Mouse (Mus musculus) intestine, embryonic 16.5 days (tissue): ENCODE data around the gene Gjd3. TPM values are rescaled to one million over a fixed set of nuclear protein-coding genes. Genes with fewer than 3 reads are reported as not detected.

Experiments
- ATAC-seq: fragments of 200-750 bp; cut with Nextera tagmentation; 2 replicates; pipeline ENCODE4 v1.8.0; 2017; ENCODE audit warnings: moderate TSS enrichment, moderate library complexity
- H3K27ac ChIP-seq: fragments of 300-500 bp; sonication (generic); 2 replicates; pipeline ENCODE4 v1.5.1; 2014; ENCODE audit warnings: mild to moderate bottlenecking, low read length
- H3K27me3 ChIP-seq: fragments of 300-500 bp; sonication (generic); replicated peaks from 2 replicates; pipeline ENCODE4 v1.6.1; 2014; ENCODE audit warnings: low read length, control low read depth, mixed read lengths; ENCODE audit not compliant: control insufficient read depth, insufficient read depth
- H3K36me3 ChIP-seq: fragments of 300-500 bp; sonication (generic); 2 replicates; pipeline ENCODE4 v1.6.1; 2014; ENCODE audit warnings: low read length, control low read depth; ENCODE audit not compliant: control insufficient read depth, insufficient read depth
- H3K4me1 ChIP-seq: fragments of 300-500 bp; sonication (generic); 2 replicates; pipeline ENCODE4 v1.6.1; 2014; ENCODE audit warnings: low read length, control low read depth, mixed read lengths; ENCODE audit not compliant: control insufficient read depth, insufficient read depth
- H3K4me2 ChIP-seq: fragments of 300-500 bp; sonication (generic); 2 replicates; pipeline ENCODE4 v1.6.1; 2014; ENCODE audit warnings: low read depth, low read length, control low read depth
- H3K4me3 ChIP-seq: fragments of 300-500 bp; sonication (generic); 2 replicates; pipeline ENCODE4 v1.5.1; 2014; ENCODE audit warnings: mild to moderate bottlenecking, low read length
- H3K9ac ChIP-seq: fragments of 300-500 bp; sonication (generic); 2 replicates; pipeline ENCODE4 v1.6.1; 2014; ENCODE audit warnings: low read depth, low read length
- H3K9me3 ChIP-seq: fragments of 300-500 bp; sonication (generic); 2 replicates; pipeline ENCODE4 v1.6.1; 2016; ENCODE audit warnings: low read length, control low read depth; ENCODE audit not compliant: control insufficient read depth
- WGBS: fragments of 180-500 bp; shearing (Covaris S2); extraction: QIAGEN DNeasy Blood & Tissue Kit; methylation state at CpG from one replicate; pipeline ENCODE4 v1.1.7; 2014; 5-methylcytosine and 5-hydroxymethylcytosine counted together
- polyA plus RNA-seq: library from polyadenylated mRNA; unstranded; fragments of >200 nt; fragmentation: Nextera tagmentation; extraction: Ambion mirVana; gene quantifications from 2 replicates; pipeline ENCODE4 v1.2.1, GENCODE M21; 2015

Gjd3 gene
- polyA plus RNA-seq, 1 experiment from 2014 or later, result not detected

DNA sequence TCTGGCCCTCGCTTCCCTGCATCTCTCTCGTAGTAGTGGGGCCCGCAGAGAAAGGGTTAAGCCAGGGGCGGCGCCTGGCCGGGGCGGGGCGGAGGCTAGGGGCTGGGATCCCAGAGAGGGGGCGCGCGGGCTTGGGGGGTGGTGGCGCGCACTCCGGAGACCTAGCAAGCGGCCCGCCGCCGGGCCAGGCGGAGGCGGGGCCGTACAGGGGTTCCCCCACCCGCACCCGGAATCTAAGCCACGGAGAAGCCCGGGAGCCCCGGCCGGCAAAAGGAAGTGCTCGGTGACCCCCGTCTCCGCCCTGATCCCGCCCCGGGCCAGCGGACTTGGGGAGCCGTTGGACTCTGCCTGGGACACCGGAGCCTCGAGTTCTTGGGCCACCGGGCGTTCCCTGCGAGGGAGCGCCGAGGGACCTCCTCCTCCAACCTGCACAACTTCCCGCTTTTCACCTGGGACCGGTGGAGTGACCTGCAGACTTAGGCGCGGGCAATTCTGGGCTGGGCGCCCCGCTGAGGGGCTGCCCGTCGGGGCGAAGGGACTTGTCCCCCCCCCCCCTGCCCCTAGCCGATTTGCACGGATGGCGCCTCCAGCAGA is 22.4 kb downstream of the Gjd3 start:
- ATAC-seq, result peak; percentile 41
- under 1% methylated on average over 51 of the region's 53 CpGs for WGBS
- Histone ChIP-seq H3K27me3 (no peaks in the 10 kb centered on the region), H3K4me3 (peak overlapping the region; percentile 63), H3K36me3 (no peaks in the 10 kb centered on the region), H3K4me1 (peaks cover 62% of the 10 kb centered on the region), H3K9ac (peak overlapping the region; percentile 76), H3K9me3 (no peaks in the 10 kb centered on the region), H3K4me2 (peak overlapping the region; percentile 100), H3K27ac (peak overlapping the region; percentile 97)

DNA sequence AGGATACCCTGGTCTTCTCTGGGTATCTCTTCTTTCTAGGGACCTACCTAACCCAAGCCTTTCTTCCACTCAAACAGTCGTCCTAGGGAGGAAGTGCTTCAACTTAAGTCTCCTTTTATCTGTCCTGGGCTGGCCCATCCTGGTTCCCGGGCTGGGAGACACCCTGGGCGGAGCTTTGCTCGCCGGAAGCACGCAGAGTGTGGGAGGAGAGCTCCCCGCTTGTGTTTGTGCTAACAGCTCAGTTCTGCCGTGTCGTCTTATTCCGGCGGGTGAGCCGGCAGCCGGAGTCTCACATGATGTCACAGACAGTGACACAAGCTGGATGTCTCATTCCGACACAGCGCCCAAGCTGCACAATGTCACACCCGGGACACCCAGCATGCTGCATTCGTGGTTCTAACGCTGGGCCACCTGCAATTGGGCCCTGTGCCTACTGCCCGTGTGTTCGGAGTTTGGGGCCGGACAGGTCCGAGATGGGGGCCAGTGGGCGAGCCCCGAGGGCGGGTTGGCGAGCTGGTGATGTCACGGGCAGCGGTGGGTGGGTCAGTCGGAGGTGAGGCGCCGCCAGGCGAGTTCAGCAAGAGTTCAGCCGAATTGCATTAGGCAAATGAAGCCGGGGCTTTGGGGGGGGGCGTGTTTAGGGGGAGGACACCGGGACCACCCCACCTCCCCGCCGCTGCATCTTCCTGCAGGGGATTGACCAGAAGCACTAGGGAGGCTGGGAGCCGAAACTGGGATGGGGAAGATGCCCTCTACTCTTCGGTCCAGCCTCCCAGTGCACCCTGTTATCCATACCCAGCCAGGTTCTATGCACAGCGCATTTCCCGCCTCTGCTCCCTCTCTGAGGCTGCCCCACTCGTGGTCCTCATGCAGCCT is 23.1 kb downstream of the Gjd3 start:
- peaks cover 62% of the 10 kb centered on the region for H3K4me1 ChIP-seq
- peak overlapping the region; percentile 100 for H3K4me2 ChIP-seq
- no peaks in the 10 kb centered on the region for H3K27me3 ChIP-seq
- H3K36me3 ChIP-seq, result no peaks in the 10 kb centered on the region
- ATAC-seq, result peak; percentile 43
- peak overlapping the region; percentile 76 for H3K9ac ChIP-seq
- H3K4me3 ChIP-seq, result peak overlapping the region; percentile 63
- under 1% methylated on average over 43 of the region's 43 CpGs for WGBS
- H3K9me3 ChIP-seq, result no peaks in the 10 kb centered on the region
- peak overlapping the region; percentile 97 for H3K27ac ChIP-seq

DNA sequence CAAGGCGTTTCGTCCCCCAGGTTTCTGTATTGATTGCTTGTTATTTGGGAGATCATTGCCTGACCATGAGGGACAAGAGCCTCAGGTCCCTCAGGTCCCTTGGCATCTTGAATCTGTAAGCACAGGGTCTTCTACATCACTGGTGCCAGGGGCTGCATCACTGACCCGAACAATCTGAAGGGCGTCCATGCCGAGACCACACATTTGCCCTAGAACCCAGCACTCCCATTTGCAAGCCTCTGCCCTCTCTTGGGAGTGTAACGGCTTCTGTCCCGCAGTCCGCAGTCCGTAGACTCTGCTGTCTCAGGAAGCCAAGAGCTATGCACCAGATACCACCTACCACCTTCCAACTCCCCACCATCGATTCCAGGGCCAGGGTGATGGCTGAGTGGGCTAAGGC is 26.5 kb downstream of the Gjd3 start:
- ATAC-seq, result no peak
- no peak overlapping the region for H3K9ac ChIP-seq
- no peaks in the 10 kb centered on the region for H3K9me3 ChIP-seq
- H3K27ac ChIP-seq, result no peak overlapping the region
- H3K4me1 ChIP-seq, result peaks cover 58% of the 10 kb centered on the region
- no peak overlapping the region for H3K4me2 ChIP-seq
- no peaks in the 10 kb centered on the region for H3K27me3 ChIP-seq
- no peak overlapping the region for H3K4me3 ChIP-seq
- 0 out of 2 replicates have a peak, but pooled peaks cover 2% of the 10 kb centered on the region for H3K36me3 ChIP-seq
- 59% methylated on average over 10 of the region's 10 CpGs for WGBS

DNA sequence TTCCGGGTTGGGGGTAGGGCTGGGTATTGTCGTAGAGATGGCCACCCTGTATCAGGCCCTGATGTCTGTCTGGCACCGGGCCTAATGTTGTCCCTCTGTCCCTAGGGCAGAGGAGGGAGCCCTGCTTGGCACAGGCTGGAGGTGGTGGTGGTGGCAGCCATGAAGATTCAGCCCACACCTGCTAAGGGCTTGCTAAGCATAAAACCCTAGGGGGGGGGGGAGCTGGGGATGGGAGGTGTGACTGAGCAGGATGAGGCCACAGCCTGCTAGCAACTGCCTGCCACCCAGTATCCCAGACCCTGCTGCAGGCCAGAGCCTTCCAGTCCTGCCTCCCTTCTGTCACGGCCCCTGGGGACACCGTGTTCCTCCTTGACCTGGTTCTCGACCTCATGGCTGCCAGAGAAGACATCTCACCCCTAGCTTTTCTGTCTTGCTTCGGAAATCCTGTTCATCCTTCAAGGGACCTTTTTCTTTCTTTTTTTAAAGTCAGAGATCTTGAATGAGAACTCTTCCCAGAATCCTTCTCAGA is 27.0 kb downstream of the Gjd3 start:
- no peaks in the 10 kb centered on the region for H3K27me3 ChIP-seq
- H3K4me1 ChIP-seq, result peaks cover 61% of the 10 kb centered on the region
- H3K9me3 ChIP-seq, result no peaks in the 10 kb centered on the region

DNA sequence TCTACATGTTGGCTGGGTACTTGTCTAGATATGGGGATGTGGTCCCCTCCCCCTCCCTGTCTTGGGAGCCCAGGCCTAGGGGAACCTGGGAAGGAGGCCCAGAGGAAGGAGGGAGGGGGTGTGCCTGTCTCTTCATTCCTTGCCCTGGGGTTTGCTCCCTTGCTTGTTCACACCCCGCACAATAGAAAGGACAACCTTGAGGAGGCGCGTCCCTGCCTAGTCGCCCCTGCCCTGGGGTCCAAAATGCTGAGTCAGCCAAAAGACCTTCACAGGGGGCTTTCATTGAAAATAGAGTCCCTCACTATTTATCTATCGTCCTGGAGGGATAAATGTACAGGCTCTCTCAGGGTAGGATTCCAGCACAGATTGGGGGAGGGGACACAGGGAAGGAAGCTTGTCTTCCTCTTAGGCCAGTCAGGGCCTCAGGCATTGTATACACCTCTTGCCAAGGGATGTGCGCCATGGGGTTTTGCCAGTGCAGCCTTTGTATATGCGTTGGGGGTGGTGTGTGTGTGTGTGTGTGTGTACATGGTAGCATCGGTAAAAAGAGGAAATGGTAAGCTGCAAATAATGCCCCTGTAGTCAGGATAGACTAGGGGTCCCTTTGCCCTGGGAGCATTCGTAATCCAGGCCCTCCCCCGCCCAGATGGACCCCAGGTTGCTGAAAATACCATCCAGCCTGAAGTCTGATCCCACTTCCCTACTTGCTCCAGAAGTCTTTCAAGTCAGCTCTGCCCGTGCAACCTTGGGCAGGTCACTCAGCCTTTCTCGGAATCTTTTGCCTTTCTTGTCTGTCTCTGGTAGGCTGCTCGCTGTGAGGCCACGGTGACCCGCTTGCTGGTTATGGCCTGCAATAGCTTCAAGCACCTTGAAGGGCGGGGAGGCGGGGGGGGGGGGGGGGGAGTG is 27.8 kb downstream of the Gjd3 start:
- Histone ChIP-seq H3K4me3 (no peak overlapping the region), H3K9me3 (no peaks in the 10 kb centered on the region), H3K9ac (peak overlapping the region; percentile 55; the same call in 1 of the 2 replicates), H3K27ac (peak overlapping the region; percentile 82), H3K36me3 (peaks cover 8% of the 10 kb centered on the region; the same call in 1 of the 2 replicates), H3K27me3 (no peaks in the 10 kb centered on the region), H3K4me2 (peak overlapping the region; percentile 36), H3K4me1 (peaks cover 68% of the 10 kb centered on the region)
- peak; percentile 24; the same call in 1 of the 2 replicates for ATAC-seq
- whole genome bisulfite sequencing, result 21% methylated on average over 14 of the region's 17 CpGs

More for the DNA sequence above, 27.0 kb downstream of the Gjd3 start:
- peak overlapping the region; percentile 55 for H3K9ac ChIP-seq
- no peak for ATAC-seq
- H3K27ac ChIP-seq, result peak overlapping the region; percentile 82
- H3K36me3 ChIP-seq, result 0 out of 2 replicates have a peak, but pooled peaks cover 2% of the 10 kb centered on the region
- no peak overlapping the region for H3K4me3 ChIP-seq
- H3K4me2 ChIP-seq, result no peak overlapping the region
- WGBS, result 30% methylated on average over 6 of the region's 7 CpGs

GRCm38 (mm10) chr11:98954373-98954772 is 28.4 kb downstream of the Gjd3 start:
- 5% methylated on average over 10 of the region's 10 CpGs for WGBS
- Histone ChIP-seq H3K27ac (peak overlapping the region; percentile 82), H3K4me3 (peak overlapping the region; percentile 7; the same call in 1 of the 2 replicates), H3K4me2 (peak overlapping the region; percentile 36), H3K27me3 (no peaks in the 10 kb centered on the region), H3K4me1 (peaks cover 70% of the 10 kb centered on the region), H3K9ac (peak overlapping the region; percentile 17; the same call in 1 of the 2 replicates), H3K9me3 (no peaks in the 10 kb centered on the region), H3K36me3 (peaks cover 8% of the 10 kb centered on the region; the same call in 1 of the 2 replicates)
- peak; percentile 39 for ATAC-seq

DNA sequence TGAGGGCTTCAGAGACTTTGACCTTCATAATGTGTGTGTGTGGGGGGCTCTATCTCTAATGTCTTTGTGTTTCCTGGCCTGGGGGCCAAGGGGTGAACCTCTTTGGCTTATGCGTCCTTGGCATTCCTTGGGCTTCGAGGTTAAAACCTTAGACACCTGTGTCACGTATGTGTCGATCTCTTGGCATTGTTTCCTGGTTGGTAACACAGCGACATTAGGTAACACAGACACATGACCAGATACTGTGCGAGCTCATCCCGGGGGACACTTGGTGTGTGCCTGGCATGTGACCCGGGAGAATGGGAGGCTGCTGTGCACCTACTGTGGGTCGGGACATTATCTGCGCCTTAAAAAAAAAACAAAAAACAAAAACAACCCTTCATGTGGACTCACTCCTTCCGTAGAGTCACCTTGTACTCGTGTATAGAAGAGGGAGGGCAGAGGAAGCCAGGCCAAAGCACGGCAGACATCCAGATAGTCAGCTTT is 28.9 kb downstream of the Gjd3 start:
- Histone ChIP-seq H3K27ac (peak overlapping the region; percentile 82), H3K27me3 (no peaks in the 10 kb centered on the region), H3K4me1 (peaks cover 65% of the 10 kb centered on the region), H3K4me3 (peak overlapping the region; percentile 7; the same call in 1 of the 2 replicates), H3K36me3 (peaks cover 8% of the 10 kb centered on the region; the same call in 1 of the 2 replicates), H3K9me3 (no peaks in the 10 kb centered on the region), H3K9ac (peak overlapping the region; percentile 17), H3K4me2 (peak overlapping the region; percentile 36; the same call in 1 of the 2 replicates)
- 20% methylated on average over 13 of the region's 13 CpGs for WGBS
- ATAC-seq, result 0 out of 2 replicates have a peak, but pooled peaks have one; percentile 12

GRCm38 (mm10) chr11:98953361-98953760 is 29.5 kb downstream of the Gjd3 start:
- H3K4me3 ChIP-seq, result no peak overlapping the region
- peaks cover 66% of the 10 kb centered on the region for H3K4me1 ChIP-seq
- H3K9ac ChIP-seq, result no peak overlapping the region
- H3K36me3 ChIP-seq, result peaks cover 8% of the 10 kb centered on the region; the same call in 1 of the 2 replicates
- peak overlapping the region; percentile 1; the same call in 1 of the 2 replicates for H3K4me2 ChIP-seq
- peak overlapping the region; percentile 82 for H3K27ac ChIP-seq
- peak; percentile 41 for ATAC-seq
- no peaks in the 10 kb centered on the region for H3K27me3 ChIP-seq
- WGBS, result 30% methylated on average over 2 of the region's 2 CpGs
- no peaks in the 10 kb centered on the region for H3K9me3 ChIP-seq
